11 mouse cellular contexts compared by ENCODE assay signal in genomic region chr1:192900913-192901312, GRCm38 (mm10). TPM values are rescaled to one million over a fixed set of nuclear protein-coding genes. Genes with fewer than 3 reads are reported as not detected.
"Had no signal": no experiment of that assay in that cellular context is flagged by ENCODE, and none has a peak within 500 bp of the region (broad histone marks: within the 10 kb centered on the region; RNA-seq: fewer than 3 reads in every experiment).

No protein-coding gene starts in this region.

- ATAC-seq: hindbrain, postnatal 0 days; inflammation-experienced regulatory T-cells, adult 6 months had no signal

- H3K9ac ChIP-seq: liver, embryonic 13.5 days had no signal

- H3K4me3 ChIP-seq: left cerebral cortex, adult 2 months; liver, embryonic 13.5 days had no signal

- DNase-seq: kidney, adult 18-20 months; layer of hippocampus, postnatal 36 days; liver, embryonic 13.5 days; lung, postnatal 14 days; lung, postnatal 4 days; thymus, adult 18-20 months; thymus, postnatal 36 days had no signal

- H3K4me2 ChIP-seq: liver, embryonic 13.5 days; midbrain, embryonic 11.5 days had no signal

- H3K27me3 ChIP-seq: liver, embryonic 13.5 days had no signal

- H3K9me3 ChIP-seq: liver, embryonic 13.5 days had no signal

- H3K27ac ChIP-seq: hindbrain, postnatal 0 days; left cerebral cortex, adult 2 months; liver, embryonic 13.5 days had no signal

RNA-seq across cellular contexts. Expression of gene Sertad4, which starts 45.4 kb away (rescaled TPM):
- polyA plus RNA-seq: inflammation-experienced regulatory T-cells, adult 6 months had no signal
